Mouse (Mus musculus) ES-Bruce4 (cell line): ENCODE data around the gene Rab5a. TPM values are rescaled to one million over a fixed set of nuclear protein-coding genes. Genes with fewer than 3 reads are reported as not detected.
A peak's percentile ranks its signal among the peaks of the same experiment; 100 is the strongest.

ENCODE experiments used
- H3K27ac ChIP-seq: 2 replicates; pipeline ENCODE4 v1.5.1; 2012; ENCODE audit warnings: low read length, inconsistent platforms; ENCODE audit not compliant: insufficient read depth
- H3K27me3 ChIP-seq: 2 replicates; pipeline ENCODE4 v1.6.1; 2012; ENCODE audit warnings: mild to moderate bottlenecking, low read length, inconsistent platforms; ENCODE audit not compliant: control insufficient read depth, poor library complexity, insufficient read depth, severe bottlenecking
- H3K36me3 ChIP-seq: 2 replicates; pipeline ENCODE4 v1.6.1; 2012; ENCODE audit warnings: inconsistent platforms, mild to moderate bottlenecking, low read length, moderate library complexity; ENCODE audit not compliant: control insufficient read depth, poor library complexity, insufficient read depth, severe bottlenecking
- H3K4me1 ChIP-seq: one replicate; pipeline ENCODE4 v1.8.1; 2011; ENCODE audit warnings: low read length; ENCODE audit not compliant: control insufficient read depth, insufficient read depth
- H3K4me3 ChIP-seq: 2 replicates; pipeline ENCODE4 v1.5.1; 2011; ENCODE audit warnings: low read depth, mild to moderate bottlenecking, low read length
- H3K9ac ChIP-seq: 2 replicates; pipeline ENCODE4 v1.6.1; 2012; ENCODE audit warnings: low read depth, mild to moderate bottlenecking, inconsistent platforms; ENCODE audit not compliant: poor library complexity, severe bottlenecking
- H3K9me3 ChIP-seq: replicated peaks from 2 replicates; pipeline ENCODE4 v1.6.1; 2012; ENCODE audit warnings: mild to moderate bottlenecking, low read length, inconsistent platforms; ENCODE audit not compliant: control insufficient read depth, poor library complexity, insufficient read depth, severe bottlenecking
- CTCF ChIP-seq: IDR thresholded peaks from one replicate; pipeline ENCODE4 v1.8.1; 2011; ENCODE audit warnings: low read depth, low read length
- EP300 ChIP-seq: IDR thresholded peaks from 2 replicates; pipeline ENCODE4 v1.6.1; 2011; ENCODE audit warnings: low read depth, low read length; ENCODE audit not compliant: insufficient read depth
- POLR2A ChIP-seq: IDR thresholded peaks from one replicate; pipeline ENCODE4 v1.8.1; 2011; ENCODE audit warnings: low read length; ENCODE audit not compliant: insufficient read depth
- polyA plus RNA-seq: library from polyadenylated mRNA; stranded (reverse); fragments of >200 nt; gene quantifications from 2 replicates; pipeline ENCODE4 v1.2.4, GENCODE M21; 2011; ENCODE audit warnings: low read depth; ENCODE audit not compliant: missing spikeins, insufficient read depth, insufficient read length

Gene Rab5a
- 90.7 and 92.3 TPM in 2 replicates for polyA plus RNA-seq

GRCm38 (mm10) chr17:53478858-53479603, at the start of gene Rab5a:
Gene Rab5a, plus strand, starts transcription at chr17:53479234.
- Histone ChIP-seq H3K4me3 (peak within 1 kb of the TSS; percentile 87), H3K27me3 (no peaks in the 10 kb centered on the region), H3K9ac (peak within 1 kb of the TSS; percentile 95), H3K9me3 (no peaks in the 10 kb centered on the region), H3K27ac (peak within 1 kb of the TSS; percentile 93), H3K36me3 (peaks cover 14% of the 10 kb centered on the region), H3K4me1 (peaks cover 2% of the 10 kb centered on the region)
- TF ChIP-seq EP300 (0 out of 2 replicates have a peak, but pooled peaks have one; percentile 62), CTCF (no peak), POLR2A (no peak)

- peaks cover 31% of the 10 kb centered on the region for H3K9me3 ChIP-seq
- no peaks in the 10 kb centered on the region for H3K36me3 ChIP-seq
- no peak for TF ChIP-seq POLR2A
- TF ChIP-seq EP300: no peak
- TF ChIP-seq CTCF: no peak
- no peak overlapping the region for H3K4me3 ChIP-seq
- no peaks in the 10 kb centered on the region for H3K4me1 ChIP-seq
- H3K9ac ChIP-seq: no peak overlapping the region
- H3K27ac ChIP-seq: peak overlapping the region; percentile 95
- H3K27me3 ChIP-seq: no peaks in the 10 kb centered on the region
These were observed 22.9 kb upstream of the Rab5a start for GRCm38 (mm10) chr17:53456152-53456551.

- TF ChIP-seq POLR2A: no peak
- no peak for TF ChIP-seq EP300
- TF ChIP-seq CTCF: no peak
- H3K27ac ChIP-seq: peak overlapping the region; percentile 56
- no peaks in the 10 kb centered on the region for H3K27me3 ChIP-seq
- no peaks in the 10 kb centered on the region for H3K4me1 ChIP-seq
- H3K9ac ChIP-seq: no peak overlapping the region
- H3K36me3 ChIP-seq: no peaks in the 10 kb centered on the region
- H3K4me3 ChIP-seq: no peak overlapping the region
- peaks cover 31% of the 10 kb centered on the region for H3K9me3 ChIP-seq
These were observed 22.3 kb upstream of the Rab5a start for GRCm38 (mm10) chr17:53456742-53457141.

GRCm38 (mm10) chr17:53462603-53463495, 16.2 kb upstream of the Rab5a start, which contains the start of gene Efhb:
Gene Efhb, minus strand, starts transcription at chr17:53463321.
- no peak within 1 kb of the TSS for H3K27ac ChIP-seq
- TF ChIP-seq POLR2A (no peak), EP300 (no peak), CTCF (no peak)
- H3K27me3 ChIP-seq: no peaks in the 10 kb centered on the region
- peak within 1 kb of the TSS; percentile 62 for H3K9ac ChIP-seq
- peaks cover 5% of the 10 kb centered on the region for H3K4me1 ChIP-seq
- H3K36me3 ChIP-seq: no peaks in the 10 kb centered on the region
- peak within 1 kb of the TSS; percentile 38 for H3K4me3 ChIP-seq
- peaks cover 6% of the 10 kb centered on the region for H3K9me3 ChIP-seq

- Histone ChIP-seq H3K27me3 (no peaks in the 10 kb centered on the region), H3K36me3 (no peaks in the 10 kb centered on the region), H3K4me3 (peak overlapping the region; percentile 38), H3K9ac (peak overlapping the region; percentile 62), H3K9me3 (peaks cover 3% of the 10 kb centered on the region), H3K4me1 (peaks cover 5% of the 10 kb centered on the region), H3K27ac (no peak overlapping the region)
- no peak for TF ChIP-seq POLR2A
- no peak for TF ChIP-seq EP300
- no peak for TF ChIP-seq CTCF
These were observed 15.6 kb upstream of the Rab5a start for GRCm38 (mm10) chr17:53463496-53463840.

GRCm38 (mm10) chr17:53465569-53465968, 13.5 kb upstream of the Rab5a start:
- H3K36me3 ChIP-seq: no peaks in the 10 kb centered on the region
- no peak overlapping the region for H3K27ac ChIP-seq
- H3K4me1 ChIP-seq: peaks cover 5% of the 10 kb centered on the region
- peak; percentile 80 for TF ChIP-seq CTCF
- TF ChIP-seq POLR2A: no peak
- no peak overlapping the region for H3K4me3 ChIP-seq
- no peak overlapping the region for H3K9ac ChIP-seq
- no peaks in the 10 kb centered on the region; the same call in 1 of the 2 replicates for H3K9me3 ChIP-seq
- H3K27me3 ChIP-seq: no peaks in the 10 kb centered on the region
